Mouse (Mus musculus): ENCODE measurements around the gene Asb18.

Asb18 gene

DNA sequence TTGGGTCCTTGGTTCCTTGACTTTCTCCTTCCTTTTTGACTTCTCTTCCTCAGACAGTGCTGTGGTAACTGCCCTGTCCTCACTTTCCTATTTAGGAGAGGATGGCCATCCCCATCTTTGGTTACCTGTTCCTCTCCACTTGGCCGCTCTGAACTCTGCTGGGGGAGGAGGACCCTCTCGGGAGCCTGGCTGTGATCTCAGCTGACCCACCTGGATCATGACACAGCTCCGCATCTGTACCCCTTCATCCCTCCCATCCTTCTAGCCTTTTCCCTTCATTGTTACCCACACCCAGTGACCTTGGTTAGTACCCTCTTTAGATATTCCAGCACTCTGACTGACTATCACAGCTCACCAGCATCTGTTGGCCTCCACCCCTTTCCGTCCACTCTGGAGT is 44.8 kb downstream of the Asb18 start:
- CTCF ChIA-PET, result no interaction called here

DNA sequence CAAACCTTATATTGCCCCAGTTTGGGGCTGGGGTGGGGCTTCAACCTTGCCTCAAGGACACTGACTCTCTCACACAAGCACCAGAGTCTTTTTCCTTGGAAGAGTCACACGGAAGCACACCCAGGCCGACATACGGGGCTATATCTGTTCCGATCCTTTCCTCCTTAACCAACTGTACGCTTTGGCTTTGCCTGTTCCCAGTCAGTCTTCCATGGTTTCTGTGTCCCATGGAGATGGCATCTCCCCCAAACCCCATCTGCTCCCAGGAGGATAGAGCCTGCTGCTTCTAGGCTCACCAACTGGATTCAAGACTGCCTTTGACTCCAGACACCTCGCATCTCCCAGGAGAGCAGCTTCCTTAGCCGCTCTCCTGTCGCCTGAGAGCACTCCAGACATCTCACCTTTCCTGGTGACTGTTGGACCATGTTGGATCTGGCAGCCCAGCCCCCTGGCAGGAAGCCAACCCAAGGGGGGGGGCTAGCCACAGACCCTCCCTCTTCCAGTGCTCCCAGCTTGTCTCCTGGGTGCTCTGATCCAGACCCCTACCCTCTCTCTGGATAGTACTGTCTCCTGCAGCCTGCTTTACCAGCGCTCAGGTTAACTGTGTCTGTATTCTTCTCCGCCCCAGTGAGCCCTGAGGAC is 45.3 kb downstream of the Asb18 start:
- CTCF ChIA-PET, result no interaction called here

DNA sequence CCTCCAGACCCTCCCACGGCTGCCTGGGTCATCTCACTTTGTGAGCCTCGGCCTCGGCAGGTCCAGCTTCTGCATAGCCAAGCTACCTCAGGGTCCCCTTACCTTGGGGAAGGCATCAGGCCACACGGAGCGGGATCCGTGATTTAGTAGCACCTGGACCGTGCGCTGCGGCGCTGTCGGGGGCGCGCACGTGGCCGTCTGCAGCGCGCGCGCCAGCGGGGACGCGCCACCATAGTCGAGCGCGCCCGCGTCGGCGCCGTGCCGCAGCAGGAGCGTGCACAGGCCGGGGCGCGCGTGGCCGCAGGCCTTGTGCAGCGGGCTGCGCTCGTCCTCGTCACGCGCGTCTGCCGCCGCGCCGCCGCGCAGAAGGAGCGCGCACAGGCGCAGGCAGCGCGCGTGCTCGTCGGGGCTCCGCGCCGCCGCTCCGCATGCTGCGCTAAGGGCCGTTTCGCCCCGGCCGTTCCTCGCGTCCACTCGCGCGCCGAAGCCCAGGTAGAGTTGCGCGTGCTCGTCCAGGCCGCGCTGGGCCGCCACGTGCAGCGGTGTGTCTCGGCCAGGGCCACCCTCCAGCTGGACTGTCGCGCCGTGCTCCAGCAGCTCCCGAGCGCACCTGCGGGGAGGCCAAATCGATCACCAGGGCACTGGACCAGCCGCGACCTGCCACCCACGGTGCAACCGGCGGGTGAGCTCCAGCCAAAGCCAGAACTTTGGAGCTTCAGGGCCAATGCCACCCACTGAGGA is 46.2 kb downstream of the Asb18 start:
- CTCF ChIA-PET, result no interaction called here

DNA sequence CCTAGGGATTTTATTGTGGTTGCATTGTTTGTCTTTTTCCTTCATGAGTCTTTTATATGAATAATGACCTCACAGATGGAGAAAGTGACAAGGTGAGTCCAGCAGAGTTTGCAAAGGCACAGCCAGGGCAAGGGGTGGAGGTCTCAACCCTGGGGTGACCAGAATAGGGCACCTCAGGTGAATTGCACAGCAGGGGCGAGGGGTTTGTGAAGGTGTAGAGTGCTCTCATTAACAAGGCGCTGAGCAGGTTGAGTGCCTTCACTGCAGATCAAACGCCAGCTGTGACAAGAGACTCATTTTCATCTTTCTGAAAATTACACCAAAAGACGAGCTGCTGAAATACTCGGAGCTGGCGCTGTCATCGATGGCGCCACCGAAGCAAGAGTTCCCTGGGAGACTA is 46.9 kb downstream of the Asb18 start:
- CTCF ChIA-PET, result no interaction called here

DNA sequence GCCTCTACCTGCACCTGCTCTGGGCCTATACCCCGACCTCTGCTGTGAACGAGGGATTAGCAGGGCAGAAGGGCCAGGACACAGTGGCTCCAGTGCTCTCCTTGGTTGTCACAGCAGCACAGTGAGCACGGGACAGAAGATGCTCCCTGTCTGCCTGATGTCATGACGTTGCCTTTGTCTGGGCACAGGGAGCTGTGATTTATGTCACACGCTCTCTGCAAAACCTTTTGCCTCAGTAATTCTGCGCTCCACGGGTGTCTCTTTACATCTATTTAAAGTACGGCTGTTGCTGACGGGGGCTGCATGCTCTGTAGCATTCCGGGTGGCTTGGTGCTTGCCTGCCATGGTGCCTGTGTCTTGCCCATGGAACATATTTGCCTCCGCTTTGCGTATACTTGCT is 50.0 kb downstream of the Asb18 start:
- CTCF ChIA-PET, result interaction anchor here (0.6 kb wide), 1 partner anchor 51 kb away, joined by 3 read pairs; no protein-coding TSS in a partner anchor

DNA sequence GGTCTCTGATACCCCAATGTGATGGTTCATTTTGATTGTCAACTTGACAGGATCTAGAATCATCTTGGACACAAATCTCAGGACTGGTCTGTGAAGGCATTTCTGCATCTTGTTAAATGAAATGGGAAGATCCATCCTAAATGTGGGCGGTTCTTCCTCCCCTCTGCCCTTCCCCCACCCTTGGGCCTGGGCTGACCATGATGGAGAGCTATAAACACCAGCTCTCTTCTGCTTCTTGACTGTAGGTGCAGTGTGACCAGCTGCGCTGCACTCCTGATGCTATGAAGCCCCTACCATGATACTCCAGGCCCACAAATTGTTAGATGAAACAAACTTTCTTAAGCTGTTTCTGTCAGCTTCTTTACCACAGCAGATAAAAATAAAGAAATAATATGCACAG is 51.2 kb downstream of the Asb18 start:
- CTCF ChIA-PET, result no interaction called here

DNA sequence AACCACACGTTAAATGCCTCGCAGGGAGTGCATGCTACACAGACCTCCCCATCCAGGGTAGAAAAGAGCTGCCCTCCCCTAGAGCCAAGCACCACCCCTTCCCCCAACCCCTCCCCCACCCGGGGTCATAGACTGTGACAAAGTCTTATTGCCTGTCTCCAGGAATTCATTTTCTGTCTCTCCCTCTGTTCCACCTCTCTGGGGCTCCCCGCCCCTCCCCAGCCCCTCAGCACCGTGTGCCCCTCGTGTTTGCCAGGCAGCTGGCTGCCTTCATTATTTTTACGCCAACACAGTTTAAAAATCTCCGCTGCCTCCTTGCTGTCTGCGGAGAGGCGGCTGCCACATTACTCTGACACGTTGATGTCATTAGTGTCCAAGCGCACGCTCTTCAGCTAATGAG is 52.4 kb downstream of the Asb18 start:
- CTCF ChIA-PET, result no interaction called here

DNA sequence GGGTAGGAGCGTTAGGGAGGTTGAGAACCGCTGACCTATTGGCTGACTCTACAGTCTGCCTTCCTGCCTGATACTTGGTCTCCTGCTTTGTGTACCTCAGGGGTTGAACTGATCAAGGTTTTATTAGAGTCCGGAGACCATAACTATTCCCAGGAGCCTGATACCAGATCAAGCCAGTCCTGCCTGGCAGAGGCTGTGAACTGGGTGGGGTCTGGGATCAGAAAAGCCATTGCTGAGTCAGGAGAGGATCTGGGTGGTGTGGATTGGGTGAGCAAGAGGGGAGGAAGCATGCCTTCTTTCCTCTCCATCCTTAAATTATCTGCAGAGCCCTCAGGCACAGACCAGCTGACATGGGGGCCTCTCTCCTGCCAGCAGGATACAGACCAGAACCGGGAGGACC is 55.1 kb downstream of the Asb18 start:
- CTCF ChIA-PET, result interaction anchor here (0.7 kb wide), 1 partner anchor 95 kb away, joined by 14 read pairs; no protein-coding TSS in a partner anchor

DNA sequence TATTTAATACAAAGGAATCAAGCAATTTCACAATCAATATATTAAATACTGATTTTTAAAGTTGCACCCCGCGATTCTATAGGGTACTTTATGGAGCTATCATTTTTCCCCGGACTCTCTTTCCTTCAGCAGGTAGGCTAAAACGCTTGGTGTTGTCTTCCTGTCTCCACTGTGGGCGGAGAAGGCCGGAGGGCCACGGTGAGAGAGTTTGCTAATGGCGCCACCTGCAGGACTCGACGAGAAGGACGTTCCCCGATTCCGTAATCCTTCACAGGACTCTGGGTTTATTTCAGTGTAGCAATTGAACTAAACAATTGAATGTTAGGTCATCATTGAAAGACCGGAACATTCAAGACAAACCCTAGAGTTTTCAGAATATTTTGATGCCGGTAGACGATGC is 71.3 kb downstream of the Asb18 start:
- CTCF ChIA-PET, result no interaction called here

DNA sequence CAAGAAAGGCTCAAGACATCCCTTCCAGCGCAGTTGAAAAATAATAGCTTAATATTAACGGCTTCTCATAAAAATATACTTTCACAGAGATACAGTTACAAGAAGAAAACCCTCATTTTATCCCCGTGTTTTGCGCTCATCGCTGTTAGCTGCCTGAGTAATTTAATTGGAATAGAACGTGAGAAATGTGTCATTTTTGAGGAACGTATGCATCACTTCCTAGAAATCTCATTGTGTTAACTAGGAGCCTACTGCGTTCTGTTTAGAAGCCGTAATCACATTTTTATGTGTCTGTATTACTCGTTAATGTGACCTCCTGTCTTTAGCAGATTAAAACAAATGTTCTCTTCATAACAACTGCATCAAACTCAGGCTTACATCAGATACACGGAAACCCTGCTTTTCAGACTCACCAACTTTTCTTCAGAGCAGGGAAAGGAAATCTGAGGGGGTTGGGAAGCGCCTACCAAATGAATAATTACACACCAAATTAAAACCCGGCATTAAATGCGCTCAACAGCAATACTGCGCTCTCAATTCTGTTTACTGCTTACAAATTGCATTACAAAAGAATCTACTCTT is 72.0 kb downstream of the Asb18 start:
- CTCF ChIA-PET, result no interaction called here

DNA sequence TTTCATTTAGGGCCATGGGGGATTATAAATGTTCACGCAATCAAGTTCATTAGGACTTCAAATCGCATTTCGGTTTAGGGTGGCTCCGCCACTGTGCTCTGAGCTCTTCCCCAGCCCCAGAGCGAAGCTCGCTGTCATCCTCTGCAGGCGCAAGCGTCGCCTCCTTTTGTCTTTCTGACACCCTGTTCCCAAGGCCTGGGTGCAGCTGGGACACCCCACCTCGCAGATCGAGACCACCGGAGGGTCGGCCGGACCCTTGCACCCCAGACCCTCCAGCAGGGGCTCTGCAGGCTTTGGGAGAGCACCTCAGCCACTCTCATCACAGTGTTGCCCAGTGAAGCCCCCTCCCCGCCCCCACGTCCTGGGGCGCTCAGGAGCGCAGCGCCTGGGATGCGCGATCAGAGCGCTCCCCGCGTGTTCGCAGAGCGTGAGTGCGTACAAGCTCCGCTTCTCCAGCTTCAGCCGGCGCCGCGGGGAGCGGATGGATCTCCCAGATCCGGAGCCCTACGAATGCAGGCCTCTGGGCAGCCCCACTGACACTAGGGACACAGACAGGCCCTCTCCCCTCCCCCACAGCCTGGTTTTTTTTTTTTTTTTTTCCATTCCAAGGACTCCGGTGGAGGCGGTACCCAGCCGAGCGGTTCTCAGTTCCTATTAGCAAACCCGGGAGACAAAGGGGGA is 72.6 kb downstream of the Asb18 start:
- CTCF ChIA-PET, result no interaction called here

DNA sequence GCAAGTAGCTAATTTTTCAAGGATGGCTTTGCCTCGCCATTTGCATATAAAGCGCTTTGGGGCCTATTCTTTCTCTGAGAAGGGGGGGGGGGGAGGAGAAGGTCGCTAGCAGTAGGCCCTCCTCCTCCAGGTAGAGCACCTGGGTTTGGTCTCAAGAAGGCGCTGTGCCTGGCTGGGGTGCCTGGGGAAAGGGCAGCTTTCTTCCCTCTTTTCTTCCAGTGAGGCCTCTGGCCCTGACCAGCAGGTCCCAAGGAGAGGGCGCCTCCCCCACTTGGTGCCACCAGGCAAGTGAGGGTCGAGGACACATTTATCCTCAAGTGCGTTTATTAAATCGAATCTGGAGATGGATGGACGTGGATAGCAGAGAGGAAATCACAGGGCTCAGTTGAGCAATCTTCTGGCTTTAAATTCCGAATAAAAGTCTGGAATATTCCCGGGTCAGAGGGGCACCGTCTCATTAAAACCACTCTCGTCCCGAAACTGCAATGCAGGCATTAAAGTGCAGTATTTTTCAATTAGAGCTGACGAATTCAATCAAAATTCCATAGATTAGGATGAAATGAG is 73.4 kb downstream of the Asb18 start:
- CTCF ChIA-PET, result no interaction called here

DNA sequence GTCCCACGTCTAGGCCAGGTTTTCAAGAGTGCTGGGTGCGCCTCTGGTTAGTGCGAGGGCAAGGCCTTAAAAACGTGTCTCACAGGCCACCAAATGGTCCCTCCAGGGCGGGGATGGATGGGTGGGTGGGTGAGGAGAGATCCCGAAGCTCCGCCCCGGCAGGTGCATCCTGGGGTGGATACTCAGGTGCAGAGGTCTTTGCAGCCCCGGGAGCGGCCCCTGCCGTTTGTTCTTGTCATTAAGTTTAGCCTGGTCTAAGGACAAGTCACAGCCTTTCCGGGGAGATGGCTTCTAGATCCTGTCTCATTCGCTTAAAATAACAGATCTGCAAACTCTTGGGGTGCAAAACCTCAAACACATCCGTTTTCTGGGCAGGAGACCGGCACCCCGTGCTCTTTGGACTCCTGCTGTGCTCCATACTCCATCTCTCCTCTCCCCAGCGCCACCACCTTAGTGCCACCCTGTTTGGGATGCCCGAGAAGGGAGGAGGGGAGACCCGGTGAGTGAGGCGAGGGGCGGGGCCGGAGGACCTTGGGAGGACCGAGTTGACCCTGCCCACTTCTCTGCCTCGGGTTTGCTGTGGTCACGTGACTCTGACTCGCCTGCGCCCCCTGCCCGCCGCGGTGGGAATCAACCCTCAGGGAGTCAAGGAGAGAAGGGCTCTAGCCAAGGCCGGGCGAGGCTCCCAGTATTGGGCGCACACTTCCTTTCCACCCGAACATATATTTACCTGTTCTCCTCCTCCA is 74.3 kb downstream of the Asb18 start:
- CTCF ChIA-PET, result no interaction called here

DNA sequence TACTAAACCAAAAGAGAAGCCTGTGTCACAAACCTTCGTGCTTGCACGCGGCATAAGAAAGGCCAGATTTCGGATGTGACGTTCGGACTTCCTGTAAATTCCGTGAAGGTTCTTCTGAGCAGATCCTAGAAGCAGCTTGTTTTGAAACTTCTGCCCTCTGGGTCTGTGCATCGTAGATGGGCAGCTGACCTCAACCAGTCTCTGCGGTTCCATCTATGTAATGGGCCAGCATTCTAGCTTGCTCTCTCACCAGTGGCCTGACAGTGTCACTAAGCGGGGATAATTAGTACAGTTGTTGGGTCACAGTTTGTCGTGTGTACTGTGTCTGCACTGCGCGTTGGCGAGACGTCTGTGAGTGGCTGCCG is 74.9 kb downstream of the Asb18 start:
- CTCF ChIA-PET, result interaction anchor here (0.7 kb wide), 1 partner anchor 164 kb away, joined by 4 read pairs; no protein-coding TSS in a partner anchor

DNA sequence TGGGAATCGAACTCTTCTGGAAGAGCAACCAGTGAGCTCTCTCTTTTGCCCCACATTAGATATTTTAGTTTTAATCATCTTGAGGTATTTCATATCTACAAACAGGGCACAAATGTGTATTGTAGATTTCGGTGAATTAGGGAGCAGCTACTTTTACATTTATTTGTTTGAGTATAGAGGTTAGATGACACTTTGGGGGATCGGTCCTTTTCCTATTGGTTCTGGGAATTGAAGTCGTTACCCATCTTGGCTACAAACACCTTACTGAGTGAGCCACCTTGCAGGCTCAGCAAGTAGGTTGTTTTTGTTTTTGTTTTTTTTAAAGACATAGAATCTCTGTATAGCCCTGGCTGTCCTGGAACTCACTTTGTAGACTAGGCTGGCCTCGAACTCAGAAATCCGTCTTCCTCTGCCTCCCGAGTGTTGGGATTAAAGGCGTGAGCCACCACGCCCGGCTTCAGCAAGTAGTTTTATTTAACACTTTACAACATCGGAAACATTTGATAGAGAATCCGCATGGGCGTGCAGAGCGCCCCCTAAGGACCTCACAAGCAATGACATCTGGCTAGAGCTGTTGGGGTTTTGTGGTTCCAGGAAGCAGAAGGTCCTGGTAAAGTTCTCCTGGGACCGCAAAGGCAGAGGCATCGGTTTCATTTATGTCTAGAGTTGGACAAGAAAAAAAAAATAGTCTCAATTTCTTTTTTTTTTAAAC is 75.4 kb downstream of the Asb18 start:
- CTCF ChIA-PET, result interaction anchor here (0.7 kb wide), 1 partner anchor 164 kb away, joined by 4 read pairs; no protein-coding TSS in a partner anchor

DNA sequence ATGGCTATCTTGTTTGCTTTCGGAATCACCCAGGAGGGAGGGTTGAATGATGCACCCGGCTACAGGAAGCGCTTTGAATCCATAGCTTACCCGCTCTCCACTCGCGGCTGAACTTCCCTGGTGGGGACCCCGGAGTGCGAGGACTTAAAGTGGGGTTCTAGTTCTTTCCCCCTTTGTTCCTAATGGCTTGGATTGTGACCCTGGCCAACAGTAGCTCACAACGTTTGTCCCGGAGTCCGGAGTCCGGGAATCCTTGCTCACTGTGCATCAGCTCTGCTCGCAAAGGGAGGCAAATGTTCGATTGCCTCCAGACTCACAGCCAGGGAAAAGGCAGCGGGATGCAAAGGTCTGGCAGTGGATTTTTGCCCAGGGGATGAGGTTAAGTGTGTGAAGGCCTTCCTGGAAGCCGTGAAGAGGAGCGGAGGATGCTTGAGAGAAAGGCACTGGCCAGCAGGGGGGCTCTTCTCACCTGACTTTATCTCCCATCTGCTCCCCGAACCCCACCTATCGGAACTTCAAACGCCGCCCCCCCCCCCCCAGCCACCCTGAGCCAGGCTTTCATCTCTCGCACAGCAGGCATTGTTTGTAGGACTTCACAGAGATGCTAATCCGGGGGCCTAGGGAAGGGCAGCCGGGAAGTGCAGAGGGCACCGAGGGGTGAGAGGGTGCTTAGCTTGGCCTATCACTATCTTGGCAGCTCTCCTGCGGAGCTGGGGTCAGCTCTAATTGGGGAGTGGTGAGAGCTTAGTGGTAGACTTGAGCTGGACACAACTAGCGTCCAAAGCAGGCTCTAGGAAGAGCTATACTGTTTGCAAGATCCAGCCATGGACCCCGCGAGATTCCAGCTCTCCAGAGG is 78.7 kb downstream of the Asb18 start:
- CTCF ChIA-PET, result interaction anchor here (0.6 kb wide), 1 partner anchor 282 kb away, joined by 5 read pairs; no protein-coding TSS in a partner anchor

DNA sequence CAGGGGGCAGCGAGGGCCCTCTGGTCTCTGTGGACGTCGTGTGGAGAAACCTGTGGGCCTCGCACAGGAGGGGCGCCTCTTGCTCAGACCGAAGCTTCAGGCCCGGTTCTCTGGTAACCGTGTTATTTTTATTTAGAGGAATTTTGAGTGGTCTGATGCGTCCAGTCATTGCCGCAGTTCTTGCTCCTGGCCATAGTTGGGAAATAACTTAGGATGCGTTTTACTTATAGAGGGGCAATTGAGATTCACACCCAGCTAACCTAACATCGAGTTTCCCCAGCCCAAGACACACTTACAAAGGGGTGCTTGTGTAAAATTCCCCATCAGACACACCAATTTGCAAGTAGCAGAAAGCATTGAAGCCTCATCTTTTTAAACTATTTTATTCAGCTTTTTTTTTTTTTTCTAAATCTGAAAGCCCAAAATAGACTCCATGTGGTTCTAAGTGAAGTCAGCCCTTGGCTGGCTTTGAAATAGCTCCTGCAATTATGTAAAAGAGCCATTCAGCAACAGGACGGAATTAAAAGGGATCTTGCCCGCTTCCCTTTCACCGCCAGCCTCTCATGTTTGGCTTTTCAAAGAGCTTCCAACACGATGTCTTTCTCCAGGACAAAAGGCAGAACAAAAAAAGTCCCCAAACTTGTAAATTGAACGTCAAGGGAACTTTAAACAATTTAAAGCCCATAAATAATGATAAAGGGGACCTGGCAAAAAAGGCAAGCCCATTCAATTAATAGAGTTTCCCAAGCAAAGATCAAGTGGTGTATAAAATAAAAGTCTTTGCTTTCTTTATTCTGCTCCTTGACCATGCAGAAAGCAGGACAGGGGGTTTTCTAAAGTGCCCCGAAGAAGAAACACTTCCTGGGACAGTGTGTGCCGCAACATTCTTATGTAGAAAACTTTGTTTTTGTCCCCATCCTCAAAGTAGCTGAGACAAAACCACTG is 79.9 kb downstream of the Asb18 start:
- CTCF ChIA-PET, result no interaction called here

DNA sequence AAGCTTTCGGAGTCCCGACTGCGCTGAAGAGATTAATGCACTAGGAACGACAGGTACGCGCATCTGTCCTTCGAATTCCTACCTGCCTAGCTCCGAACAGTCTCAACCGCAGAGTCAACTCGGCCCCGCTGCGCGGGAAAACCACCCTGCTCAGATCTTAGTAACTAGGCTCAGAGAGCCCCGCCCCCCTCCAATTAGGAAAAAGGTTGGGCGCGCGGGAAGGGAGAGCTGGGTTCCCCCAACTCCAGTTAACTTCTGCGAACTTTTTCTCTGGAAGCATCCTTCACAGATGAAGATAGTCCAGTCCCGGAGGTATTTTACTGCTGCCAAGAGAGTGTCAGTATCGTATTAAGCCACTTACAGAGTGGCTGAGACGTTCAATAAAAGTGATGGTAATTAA is 80.7 kb downstream of the Asb18 start:
- CTCF ChIA-PET, result no interaction called here

DNA sequence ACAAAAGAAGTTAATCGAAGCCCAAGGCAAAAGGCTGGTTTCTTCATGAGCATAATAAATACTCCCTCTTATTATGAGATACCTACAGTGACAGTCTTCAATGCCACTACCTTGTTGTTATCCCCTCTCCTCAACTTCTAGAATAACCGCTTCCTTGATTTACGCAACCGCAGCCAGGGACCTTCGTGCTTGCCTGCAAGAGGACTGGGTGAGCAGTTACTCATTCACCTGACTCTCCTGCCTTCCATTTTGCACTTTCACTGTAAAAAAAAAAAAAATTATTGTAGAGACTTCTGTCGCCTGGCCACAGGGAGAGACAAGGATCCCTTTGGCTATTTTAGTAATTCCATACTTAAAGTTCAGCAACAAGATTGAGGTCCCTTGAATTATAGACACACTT is 81.4 kb downstream of the Asb18 start:
- CTCF ChIA-PET, result no interaction called here
